Mouse (Mus musculus) liver, postnatal 0 days (tissue): ENCODE measurements at regions not wholly inside any gene's neighbourhood (a gene's known extent, or its start where the extent isn't known, plus 50 kb on each side); places are given as distances from the start of the nearest gene placed in this dataset.
"Not testable (repeated sequence)": the region's sequence is repeated elsewhere in the genome, so short reads cannot be mapped to it uniquely, and the experiment has no call there.

Experiments
- ATAC-seq: fragments of 200-750 bp; cut with Nextera tagmentation; 2 replicates; pipeline ENCODE4 v1.8.0; 2017; ENCODE audit warnings: mild to moderate bottlenecking, moderate library complexity
- DNase-seq: peaks from one replicate; pipeline ENCODE4 v3.0.0-alpha.2; 2016
- H3K27ac ChIP-seq: fragments of 300-500 bp; sonication (generic); 2 replicates; pipeline ENCODE4 v1.5.1; 2014; ENCODE audit warnings: antibody characterized with exemption, moderate library complexity, mild to moderate bottlenecking, low read depth
- H3K27me3 ChIP-seq: fragments of 300-500 bp; sonication (generic); 2 replicates; pipeline ENCODE4 v1.6.1; 2014; ENCODE audit warnings: low read length, control low read depth, mixed read lengths; ENCODE audit not compliant: insufficient read depth
- H3K36me3 ChIP-seq: fragments of 300-500 bp; sonication (generic); replicated peaks from 2 replicates; pipeline ENCODE4 v1.6.1; 2014; ENCODE audit warnings: mild to moderate bottlenecking, control low read depth, low read length, moderate library complexity, mixed read lengths; ENCODE audit not compliant: insufficient read depth
- H3K4me1 ChIP-seq: fragments of 300-500 bp; sonication (generic); 2 replicates; pipeline ENCODE4 v1.6.1; 2014; ENCODE audit warnings: antibody characterized with exemption, mild to moderate bottlenecking, control low read depth; ENCODE audit not compliant: insufficient read depth
- H3K4me2 ChIP-seq: fragments of 300-500 bp; sonication (generic); 2 replicates; pipeline ENCODE4 v1.6.1; 2014; ENCODE audit warnings: low read depth, mild to moderate bottlenecking, low read length, moderate library complexity, mixed read lengths
- H3K4me3 ChIP-seq: fragments of 300-500 bp; sonication (generic); 2 replicates; pipeline ENCODE4 v1.5.1; 2014; ENCODE audit warnings: low read depth, low read length
- H3K9ac ChIP-seq: fragments of 300-500 bp; sonication (generic); replicated peaks from 2 replicates; pipeline ENCODE4 v1.6.1; 2014; ENCODE audit warnings: mild to moderate bottlenecking, moderate library complexity
- H3K9me3 ChIP-seq: fragments of 300-500 bp; sonication (generic); 2 replicates; pipeline ENCODE4 v1.6.1; 2016; ENCODE audit warnings: mild to moderate bottlenecking, control low read depth, low read length, mixed read lengths
- CTCF ChIP-seq: sonication (generic); IDR thresholded peaks from 2 replicates; pipeline ENCODE4 v1.5.1; 2016; ENCODE audit warnings: antibody characterized with exemption, low read depth
- EP300 ChIP-seq: IDR thresholded peaks from 2 replicates; pipeline ENCODE4 v1.6.1; 2016; ENCODE audit warnings: antibody characterized with exemption, low read depth, mild to moderate bottlenecking
- WGBS: fragments of 180-500 bp; shearing (Covaris S2); extraction: QIAGEN DNeasy Blood & Tissue Kit; methylation state at CpG from one replicate; pipeline ENCODE4 v1.1.7; 2014; ENCODE audit not compliant: insufficient replicate concordance; 5-methylcytosine and 5-hydroxymethylcytosine counted together

- Histone ChIP-seq H3K27ac (no peak overlapping the region), H3K9ac (no peak overlapping the region), H3K4me3 (no peak overlapping the region), H3K27me3 (no peaks in the 10 kb centered on the region), H3K9me3 (no peaks in the 10 kb centered on the region), H3K4me2 (no peak overlapping the region), H3K4me1 (no peaks in the 10 kb centered on the region), H3K36me3 (no peaks in the 10 kb centered on the region)
- TF ChIP-seq EP300 (no peak), CTCF (no peak)
- no peak for ATAC-seq
- 79% methylated on average over 4 of the region's 4 CpGs for WGBS
- no peak for DNase-seq
Measured at GRCm38 (mm10) chr3:78978781-78979180, 307.5 kb downstream of the Rapgef2 start.

DNA sequence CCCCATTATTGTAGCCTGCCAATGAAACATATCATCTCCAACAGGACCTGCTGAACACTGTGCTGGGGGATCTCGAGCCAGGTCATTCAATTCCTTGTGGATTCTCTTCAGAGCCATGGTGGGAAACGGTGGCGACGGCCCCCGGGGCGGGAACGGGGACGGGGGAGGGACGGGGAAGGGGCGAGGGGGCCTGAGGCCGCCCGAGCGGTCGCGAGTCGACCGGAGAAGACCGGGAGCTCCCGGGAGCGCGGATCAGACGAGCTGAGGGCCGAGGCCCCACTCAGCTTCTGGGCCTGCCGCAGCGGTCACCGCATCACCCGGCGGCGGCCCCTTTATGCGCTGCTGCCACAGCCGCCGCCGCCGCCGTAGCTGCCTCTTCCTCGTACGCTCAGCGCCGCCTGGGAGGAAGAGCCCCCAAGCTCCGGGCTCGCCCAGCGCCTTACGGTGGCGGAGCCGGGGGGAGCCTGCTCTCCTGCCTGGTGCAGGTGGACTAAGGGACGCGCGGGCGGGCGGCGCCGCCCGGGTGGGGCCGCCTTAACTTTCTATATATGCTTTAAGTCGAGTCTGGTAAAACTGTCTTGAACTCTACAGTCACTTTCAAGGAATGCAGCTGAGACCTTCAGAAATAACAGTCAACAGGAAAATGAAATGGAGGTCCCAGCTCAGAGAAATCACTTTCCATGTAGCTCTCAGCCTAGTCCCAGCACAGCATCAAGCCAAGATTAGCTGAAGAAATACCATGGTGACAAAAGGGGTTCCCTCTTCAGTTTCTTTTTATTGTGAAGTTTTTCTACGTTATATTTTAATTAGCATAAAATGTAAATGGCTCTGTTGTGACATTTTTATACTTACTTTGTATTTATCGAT, 319.4 kb downstream of the Rapgef2 start:
- 5% methylated on average over 30 of the region's 57 CpGs for WGBS

DNA sequence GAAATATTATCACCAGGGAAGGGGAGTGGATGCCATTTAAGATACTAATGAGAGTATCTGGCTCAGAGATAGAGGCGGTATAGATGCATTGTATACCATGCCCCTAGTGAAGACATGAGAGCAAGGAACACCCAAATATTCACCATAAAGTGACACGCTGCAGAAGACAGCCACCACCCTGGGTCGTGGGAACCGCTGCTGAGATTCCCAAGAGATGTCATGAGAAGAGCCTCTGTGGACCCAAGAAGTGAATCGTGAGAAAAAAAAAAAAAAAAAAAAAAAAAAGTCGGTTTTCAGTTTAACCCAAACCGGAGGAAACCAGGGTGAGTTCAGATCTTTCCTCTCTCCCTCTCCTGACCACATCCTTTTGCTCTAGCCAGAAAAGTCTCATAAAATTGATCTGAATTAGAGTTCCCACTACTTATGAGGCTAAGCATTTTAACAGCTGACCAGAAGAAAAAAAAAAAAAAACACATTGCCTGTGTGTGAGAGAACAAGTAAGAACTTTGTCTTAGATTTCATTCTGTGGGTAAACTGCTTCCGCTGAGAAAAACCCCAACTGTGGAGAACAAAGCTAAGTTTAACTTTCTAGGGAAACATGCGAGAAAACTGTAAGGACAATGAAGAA, 322.0 kb downstream of the Rapgef2 start:
- H3K4me1 ChIP-seq, result no peaks in the 10 kb centered on the region
- H3K4me3 ChIP-seq, result no peak overlapping the region
- H3K36me3 ChIP-seq, result no peaks in the 10 kb centered on the region
- H3K9ac ChIP-seq, result no peak overlapping the region
- peaks cover 3% of the 10 kb centered on the region; the same call in 1 of the 2 replicates for H3K27me3 ChIP-seq
- no peak overlapping the region for H3K27ac ChIP-seq
- WGBS, result 39% methylated on average over 9 of the region's 9 CpGs
- no peaks in the 10 kb centered on the region for H3K9me3 ChIP-seq
- DNase-seq (no peak), ATAC-seq (no peak)
- TF ChIP-seq EP300 (no peak), CTCF (no peak)
- no peak overlapping the region for H3K4me2 ChIP-seq

More for the DNA sequence above, 319.4 kb downstream of the Rapgef2 start:
- not testable (repeated sequence) for DNase-seq, H3K9me3 ChIP-seq, H3K36me3 ChIP-seq, H3K27me3 ChIP-seq, H3K27ac ChIP-seq, H3K4me1 ChIP-seq
- Histone ChIP-seq H3K4me2 (peak overlapping the region; percentile 74), H3K9ac (peak overlapping the region; percentile 54), H3K4me3 (peak overlapping the region; percentile 43)
- peak; percentile 84 for ATAC-seq

GRCm38 (mm10) chr3:78958781-78959180, 327.5 kb downstream of the Rapgef2 start:
- H3K4me2 ChIP-seq, result no peak overlapping the region
- H3K4me3 ChIP-seq, result no peak overlapping the region
- H3K27me3 ChIP-seq, result no peaks in the 10 kb centered on the region
- TF ChIP-seq EP300, result no peak
- peak; percentile 91 for TF ChIP-seq CTCF
- no peak overlapping the region for H3K9ac ChIP-seq
- H3K4me1 ChIP-seq, result no peaks in the 10 kb centered on the region
- DNase-seq (no peak), ATAC-seq (no peak)
- H3K36me3 ChIP-seq, result no peaks in the 10 kb centered on the region
- WGBS, result 27% methylated on average over 1 of the region's 1 CpGs
- no peak overlapping the region for H3K27ac ChIP-seq
- no peaks in the 10 kb centered on the region for H3K9me3 ChIP-seq

DNA sequence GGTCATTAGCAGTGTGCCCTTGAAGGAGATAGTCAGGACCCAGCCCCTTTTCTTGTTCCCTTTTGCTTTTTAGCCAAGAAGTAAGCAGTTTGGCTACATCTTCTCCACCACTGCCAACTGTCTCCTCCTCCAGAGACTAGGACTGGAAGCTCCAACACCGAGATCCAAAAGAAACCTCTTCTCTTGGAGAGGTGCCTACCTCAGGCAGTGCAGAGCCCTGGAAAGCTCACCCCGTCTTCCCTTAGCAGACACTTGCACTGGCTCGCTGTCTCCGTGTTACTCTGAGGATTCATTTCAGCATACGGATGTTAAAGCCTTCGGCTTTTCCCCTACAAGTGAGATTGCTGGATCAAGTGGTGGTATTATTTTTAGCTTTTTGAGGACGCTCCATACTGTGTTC, 331.0 kb downstream of the Rapgef2 start:
- H3K4me1 ChIP-seq, result no peaks in the 10 kb centered on the region
- H3K27me3 ChIP-seq, result no peaks in the 10 kb centered on the region
- WGBS, result 77% methylated on average over 7 of the region's 7 CpGs
- H3K4me3 ChIP-seq, result no peak overlapping the region
- TF ChIP-seq CTCF (no peak), EP300 (no peak)
- ATAC-seq (no peak), DNase-seq (no peak)
- H3K4me2 ChIP-seq, result no peak overlapping the region
- no peak overlapping the region for H3K27ac ChIP-seq
- H3K9me3 ChIP-seq, result no peaks in the 10 kb centered on the region
- no peak overlapping the region for H3K9ac ChIP-seq
- H3K36me3 ChIP-seq, result no peaks in the 10 kb centered on the region

GRCm38 (mm10) chr3:78949385-78949784, 336.9 kb downstream of the Rapgef2 start:
- H3K4me1 ChIP-seq, H3K4me2 ChIP-seq, ATAC-seq, DNase-seq, H3K27me3 ChIP-seq, H3K9ac ChIP-seq, H3K27ac ChIP-seq, H3K9me3 ChIP-seq, H3K36me3 ChIP-seq, H3K4me3 ChIP-seq: not testable (repeated sequence)
- WGBS, result 77% methylated on average over 6 of the region's 7 CpGs
- peak; percentile 36 for TF ChIP-seq CTCF
